Mouse (Mus musculus) retina, postnatal 1 day (tissue): Measurements from ENCODE around the gene Xntrpc.

ENCODE experiments used
- DNase-seq: peaks from one replicate; pipeline ENCODE4 v3.0.0-alpha.2; 2012

Xntrpc gene

DNA sequence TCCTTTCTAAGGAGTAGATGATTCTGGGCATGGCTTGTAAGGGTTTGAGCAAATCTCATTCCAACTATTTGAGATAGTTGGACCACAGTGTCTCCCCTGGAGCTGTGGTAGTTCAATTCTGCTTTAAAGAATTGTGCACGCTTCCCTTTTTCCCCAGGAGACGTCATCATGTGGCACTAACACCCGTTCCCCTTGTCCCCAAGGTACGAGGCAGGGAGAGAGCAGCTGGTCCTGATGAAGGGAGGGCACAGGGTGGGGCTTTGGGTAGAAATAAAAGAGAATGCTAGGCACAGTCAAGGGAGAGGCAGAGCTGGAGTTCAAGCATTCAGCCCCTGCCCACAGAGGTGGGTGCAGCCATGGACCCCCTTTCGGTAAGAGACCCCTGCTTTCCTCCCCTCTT is 17.3 kb downstream of the Xntrpc start, which contains the start of gene Trpc2:
Gene Trpc2, plus strand, starts transcription at position 301 of the 400 bp plus-strand sequence.
- no peak for DNase-seq

DNA sequence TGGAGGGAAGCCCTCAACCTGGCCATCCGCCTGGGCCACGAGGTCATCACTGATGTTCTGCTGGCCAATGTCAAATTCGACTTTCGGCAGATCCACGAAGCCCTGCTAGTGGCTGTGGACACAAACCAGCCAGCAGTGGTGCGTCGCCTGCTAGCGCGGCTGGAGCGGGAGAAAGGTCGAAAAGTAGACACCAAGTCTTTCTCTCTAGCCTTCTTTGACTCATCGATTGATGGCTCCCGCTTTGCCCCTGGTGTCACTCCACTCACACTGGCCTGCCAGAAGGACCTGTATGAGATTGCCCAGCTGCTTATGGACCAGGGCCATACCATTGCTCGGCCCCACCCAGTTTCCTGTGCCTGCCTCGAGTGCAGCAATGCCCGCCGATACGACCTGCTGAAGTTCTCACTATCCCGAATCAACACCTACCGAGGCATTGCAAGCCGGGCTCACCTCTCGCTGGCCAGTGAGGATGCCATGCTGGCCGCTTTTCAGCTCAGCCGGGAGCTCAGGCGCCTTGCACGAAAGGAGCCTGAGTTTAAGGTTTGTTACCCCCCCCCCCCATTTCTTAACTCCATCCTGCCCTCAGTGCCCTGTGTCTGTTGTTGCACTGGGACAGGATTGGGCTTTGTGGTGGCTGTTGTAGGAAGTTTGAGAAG is 18.7 kb downstream of the Xntrpc start:
- DNase-seq, result no peak

DNA sequence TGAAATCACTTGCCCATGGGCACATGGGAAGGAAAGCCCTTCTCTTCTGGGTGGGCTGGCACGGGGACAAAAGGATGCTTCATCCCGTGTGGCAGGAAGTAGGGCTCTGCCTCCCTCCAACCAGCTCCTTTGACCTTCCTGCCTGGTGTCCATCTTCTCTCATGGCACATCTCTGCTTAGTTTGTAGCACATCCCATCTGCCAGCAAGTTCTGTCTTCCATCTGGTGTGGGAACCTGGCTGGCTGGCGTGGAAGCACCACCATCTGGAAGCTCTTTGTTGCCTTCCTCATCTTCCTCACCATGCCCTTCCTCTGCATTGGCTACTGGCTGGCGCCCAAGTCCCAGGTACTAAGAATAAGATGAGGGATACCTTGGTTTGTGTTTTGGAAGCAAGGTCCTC is 21.8 kb downstream of the Xntrpc start:
- DNase-seq, result no peak

DNA sequence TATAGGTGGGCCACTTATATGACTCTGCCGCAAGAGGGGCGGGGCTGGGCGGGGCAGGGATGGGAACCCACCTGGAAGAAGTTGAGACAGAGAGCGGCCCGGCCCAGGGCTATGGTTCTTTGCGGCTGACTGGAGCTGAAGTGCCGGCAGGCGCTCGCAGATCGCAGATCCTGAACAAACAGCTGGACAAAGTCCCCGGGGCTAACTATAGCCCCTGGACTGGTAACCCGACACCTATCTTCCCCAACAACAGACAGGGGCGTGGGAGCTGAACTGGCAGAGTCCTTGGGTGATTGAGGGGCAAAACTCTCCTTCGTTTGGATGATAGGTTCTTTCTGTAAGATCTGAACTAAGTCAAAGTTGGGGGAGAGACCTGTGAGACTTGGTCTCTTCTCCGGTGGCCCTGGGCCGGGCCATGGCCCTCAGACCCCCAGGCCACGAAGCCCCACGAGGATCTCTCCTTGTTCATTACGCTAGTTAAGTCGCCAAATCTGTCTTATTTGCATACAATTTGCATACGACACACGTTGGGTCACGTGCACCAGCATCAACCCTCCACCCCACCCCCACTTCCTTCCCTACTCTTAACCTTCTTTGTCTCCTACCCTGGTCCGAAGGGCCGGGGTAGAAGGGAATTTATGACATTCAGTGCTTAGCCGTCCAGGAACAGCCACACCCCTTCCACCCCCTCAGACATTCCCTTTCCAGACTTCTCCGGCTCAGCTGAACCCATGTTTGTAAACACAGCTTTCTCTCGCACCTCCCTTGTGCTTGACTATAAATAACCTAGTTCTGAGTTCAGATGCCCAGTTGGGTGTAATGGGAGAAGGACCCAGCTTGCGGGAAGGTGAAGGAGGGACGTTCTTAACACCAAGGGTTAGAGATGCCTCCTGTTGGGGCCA is 34.5 kb downstream of the Xntrpc start:
- DNase-seq, result peak; percentile 56

DNA sequence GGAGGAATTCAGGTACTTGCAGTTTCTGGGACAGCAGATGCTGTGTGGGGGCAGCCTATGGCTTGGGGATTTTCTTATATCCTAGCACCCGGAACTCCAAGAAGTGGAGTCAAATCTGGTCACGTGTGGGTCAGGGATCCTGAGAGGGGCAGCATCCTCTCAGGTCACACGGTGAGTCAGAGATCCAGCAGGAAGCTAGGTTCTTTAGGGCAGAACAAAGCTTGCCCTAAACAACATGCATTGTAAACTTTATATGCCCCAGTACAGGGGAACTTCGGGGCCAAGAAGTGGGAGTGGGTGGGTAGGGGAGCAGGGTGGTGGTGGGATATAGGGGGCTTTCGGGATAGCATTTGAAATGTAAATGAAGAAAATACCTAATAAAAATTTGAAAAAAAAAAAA is 35.4 kb downstream of the Xntrpc start:
- no peak for DNase-seq

DNA sequence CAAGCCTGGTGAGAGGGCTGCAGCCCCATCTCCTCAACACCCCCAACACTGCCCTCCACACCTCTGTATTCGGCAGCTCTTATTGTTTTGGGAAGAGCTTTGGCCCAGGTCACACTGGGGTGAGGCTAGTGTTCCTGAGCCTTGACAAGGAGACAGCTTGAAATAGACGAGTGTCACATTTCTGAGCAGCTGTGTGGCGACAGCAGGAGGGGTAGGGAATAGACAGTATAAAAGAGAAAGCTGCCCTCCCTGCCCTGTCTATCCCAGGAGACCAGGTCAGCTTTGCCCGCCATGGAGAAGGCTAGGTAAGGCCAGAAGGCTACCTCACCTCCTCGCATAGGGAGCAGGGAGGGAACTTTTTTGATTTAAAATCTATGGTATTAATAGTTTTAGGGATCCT is 36.0 kb downstream of the Xntrpc start, which contains the start of gene Art1:
Gene Art1, plus strand, starts transcription at position 257 of the 400 bp plus-strand sequence.
- no peak for DNase-seq

DNA sequence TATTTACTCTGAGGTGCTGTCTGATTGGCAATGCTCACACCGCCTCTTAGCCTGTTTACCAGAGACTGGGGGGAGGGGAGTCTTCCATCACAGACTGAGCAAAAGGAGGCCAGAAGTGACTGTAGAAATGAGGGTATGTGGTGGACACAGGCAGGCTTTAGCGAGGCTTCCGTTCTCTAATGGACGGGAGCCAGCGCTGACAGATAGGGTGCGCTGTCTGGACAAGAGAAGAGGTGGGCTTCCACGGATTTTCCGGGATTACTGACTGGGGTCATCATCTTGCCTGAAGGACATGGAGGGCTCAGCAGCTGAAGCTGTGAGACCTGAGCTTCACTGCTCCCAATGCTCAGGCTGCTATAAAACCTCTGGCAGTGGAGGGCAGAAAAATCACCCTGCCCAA is 36.7 kb downstream of the Xntrpc start:
- DNase-seq, result peak; percentile 57

DNA sequence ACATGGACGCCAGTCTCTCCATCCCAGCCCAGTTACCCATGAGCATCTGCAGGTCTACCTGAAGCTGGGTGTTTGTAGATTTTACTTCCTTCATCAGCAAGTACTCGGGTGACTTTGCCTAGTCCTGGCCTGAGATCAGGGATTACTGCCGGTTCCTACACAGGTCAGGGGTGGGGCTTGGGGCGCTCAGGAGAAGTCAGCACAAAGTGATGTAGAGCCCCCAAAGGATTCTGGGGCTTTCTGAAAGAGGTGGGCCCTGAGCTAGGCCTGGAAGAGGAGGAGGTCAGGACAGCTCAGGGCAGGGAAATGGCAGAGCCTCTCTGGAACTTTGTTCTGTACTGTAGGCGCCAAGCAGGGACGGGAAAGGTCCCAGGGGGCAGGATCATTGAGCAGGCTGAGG is 37.2 kb downstream of the Xntrpc start:
- DNase-seq, result no peak

DNA sequence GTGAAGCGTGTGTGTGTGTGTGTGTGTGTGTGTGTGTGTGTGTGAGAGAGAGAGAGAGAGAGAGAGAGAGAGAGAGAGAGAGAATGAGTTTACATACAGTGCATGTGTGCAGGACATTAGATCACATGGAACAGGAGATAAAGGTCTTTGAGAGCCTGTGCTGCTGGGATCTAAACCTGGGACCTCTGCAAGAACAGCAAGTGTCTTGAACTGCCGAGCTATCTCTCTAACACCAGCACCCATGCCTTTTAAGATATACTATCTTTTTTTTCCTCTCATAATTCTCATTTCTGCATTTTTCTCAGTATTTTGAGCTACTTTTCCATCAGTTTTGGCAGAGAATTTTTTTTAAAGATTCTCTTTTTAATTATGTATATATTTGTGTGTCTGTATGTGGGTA is 38.0 kb downstream of the Xntrpc start:
- no peak for DNase-seq

DNA sequence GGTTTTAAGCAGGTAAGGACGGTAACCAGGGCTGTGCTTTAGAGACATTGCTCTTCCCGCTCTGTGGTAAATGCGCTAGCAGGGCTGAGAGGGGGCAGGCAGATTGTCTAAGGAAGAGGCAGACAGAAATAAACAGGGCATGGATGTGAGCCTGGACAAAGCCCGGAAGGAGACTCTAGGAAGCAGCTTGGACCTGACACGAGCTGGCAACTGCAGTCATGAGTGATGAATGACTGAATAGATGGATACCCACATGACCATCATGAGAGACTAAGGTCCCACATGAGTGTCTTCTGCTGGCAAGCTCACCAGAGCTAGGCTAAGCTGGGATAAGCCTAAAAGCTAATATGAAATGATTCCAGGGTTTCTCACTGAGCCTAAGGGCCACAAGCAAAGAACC is 38.6 kb downstream of the Xntrpc start:
- no peak for DNase-seq

DNA sequence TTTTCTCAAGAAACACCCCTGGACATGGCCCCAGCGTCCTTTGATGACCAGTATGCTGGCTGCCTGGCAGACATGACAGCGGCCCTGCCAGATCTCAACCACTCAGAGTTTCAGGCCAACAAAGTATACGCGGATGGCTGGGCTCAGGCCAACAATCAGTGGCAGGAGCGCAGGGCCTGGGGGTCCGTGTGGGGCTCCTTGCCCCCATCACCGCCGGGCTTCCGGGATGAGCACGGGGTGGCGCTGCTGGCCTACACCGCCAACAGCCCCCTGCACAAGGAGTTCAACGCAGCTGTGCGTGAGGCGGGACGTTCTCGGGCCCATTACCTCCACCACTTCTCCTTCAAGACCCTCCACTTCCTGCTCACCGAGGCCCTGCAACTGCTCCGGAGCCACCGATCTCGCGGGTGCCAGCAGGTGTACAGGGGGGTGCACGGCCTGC is 41.2 kb downstream of the Xntrpc start:
- DNase-seq, result peak; percentile 38

DNA sequence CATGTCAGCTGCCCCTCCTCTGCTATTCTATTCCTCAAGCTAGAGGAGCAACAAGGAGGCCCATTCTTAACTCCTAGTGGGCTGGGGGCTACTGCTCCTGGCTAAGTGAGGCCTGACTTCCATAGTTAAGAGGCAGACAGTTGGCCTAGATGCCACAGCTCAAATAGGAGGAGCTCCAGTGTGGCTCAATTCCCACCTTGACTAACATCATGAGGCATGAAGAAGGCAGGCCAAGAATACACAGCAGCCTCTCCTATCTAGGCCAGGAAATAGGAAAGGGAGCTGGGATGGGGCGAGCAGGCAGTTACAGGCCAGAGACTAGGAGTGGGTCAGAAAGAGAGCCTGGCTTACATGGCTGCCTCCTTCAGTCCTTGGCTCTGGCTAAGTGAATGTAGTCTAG is 42.7 kb downstream of the Xntrpc start:
- peak; percentile 22 for DNase-seq

DNA sequence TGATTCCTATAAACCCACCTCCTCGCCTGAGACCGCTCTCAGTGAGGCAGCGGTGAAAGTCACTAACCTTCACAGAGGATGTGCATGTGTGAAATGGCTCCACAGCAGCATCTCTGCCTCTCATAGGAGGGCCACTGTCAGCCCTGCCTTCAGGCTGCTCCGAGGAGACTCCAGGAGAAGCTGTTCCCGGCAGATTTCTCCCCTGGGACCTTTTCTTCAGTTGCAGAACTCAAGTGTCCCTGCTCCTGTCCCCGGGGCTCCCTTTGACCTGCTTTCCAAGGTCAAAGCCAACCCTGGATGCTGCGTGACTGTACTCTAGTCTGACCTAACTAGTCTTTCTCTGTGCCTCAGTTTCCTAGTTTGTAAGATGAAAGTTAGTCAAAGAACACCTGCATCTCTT is 43.7 kb downstream of the Xntrpc start, which contains the start of gene Art5:
Gene Art5, minus strand, starts transcription at position 319 of the 400 bp plus-strand sequence.
- DNase-seq, result no peak

DNA sequence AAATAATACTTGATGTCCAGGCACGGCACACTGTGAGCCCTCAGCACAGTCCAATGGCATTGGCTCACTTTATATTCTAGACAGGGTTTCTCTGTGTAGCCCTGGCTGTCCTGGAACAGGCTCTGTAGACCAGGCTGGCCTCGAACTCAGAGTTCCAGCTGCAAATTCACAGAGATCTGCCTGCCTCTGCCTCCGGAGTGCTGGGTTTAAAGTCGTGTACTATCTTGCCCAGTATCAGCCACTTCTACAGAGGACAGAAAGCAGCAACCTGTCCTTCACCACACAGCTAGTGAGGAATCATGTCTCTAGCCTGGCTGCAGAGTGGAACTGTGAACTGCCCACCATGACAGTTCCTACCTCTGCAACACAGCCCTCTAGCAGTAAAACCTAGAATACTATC is 44.2 kb downstream of the Xntrpc start:
- no peak for DNase-seq

DNA sequence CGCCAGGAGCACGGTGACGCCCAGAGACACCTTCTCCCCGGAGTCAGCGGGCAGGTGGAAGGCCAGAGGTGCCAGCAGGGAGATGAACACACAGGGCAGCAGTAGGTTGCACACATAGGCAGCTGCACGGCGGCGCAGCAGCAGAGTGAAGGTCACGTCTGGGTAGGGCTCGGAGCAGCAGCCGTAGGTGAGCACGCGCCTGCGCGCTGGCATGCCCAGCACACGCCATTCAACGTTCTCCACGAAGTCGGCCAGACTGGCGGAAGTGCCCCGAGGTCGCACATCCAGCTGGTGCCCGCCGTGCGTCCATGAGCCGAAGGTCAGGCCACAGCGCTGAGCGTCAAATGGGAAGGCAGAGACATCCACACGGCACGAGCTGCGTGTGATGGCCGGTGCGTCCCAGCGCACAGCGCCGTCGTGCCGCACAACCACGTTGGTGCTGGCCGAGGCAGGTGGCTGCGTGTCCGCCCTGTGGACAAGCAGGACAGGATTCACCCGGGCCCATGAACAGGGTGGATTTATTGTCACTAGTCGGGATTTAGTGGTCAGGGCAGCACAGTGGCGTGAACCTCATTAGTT is 47.7 kb downstream of the Xntrpc start:
- DNase-seq, result no peak

DNA sequence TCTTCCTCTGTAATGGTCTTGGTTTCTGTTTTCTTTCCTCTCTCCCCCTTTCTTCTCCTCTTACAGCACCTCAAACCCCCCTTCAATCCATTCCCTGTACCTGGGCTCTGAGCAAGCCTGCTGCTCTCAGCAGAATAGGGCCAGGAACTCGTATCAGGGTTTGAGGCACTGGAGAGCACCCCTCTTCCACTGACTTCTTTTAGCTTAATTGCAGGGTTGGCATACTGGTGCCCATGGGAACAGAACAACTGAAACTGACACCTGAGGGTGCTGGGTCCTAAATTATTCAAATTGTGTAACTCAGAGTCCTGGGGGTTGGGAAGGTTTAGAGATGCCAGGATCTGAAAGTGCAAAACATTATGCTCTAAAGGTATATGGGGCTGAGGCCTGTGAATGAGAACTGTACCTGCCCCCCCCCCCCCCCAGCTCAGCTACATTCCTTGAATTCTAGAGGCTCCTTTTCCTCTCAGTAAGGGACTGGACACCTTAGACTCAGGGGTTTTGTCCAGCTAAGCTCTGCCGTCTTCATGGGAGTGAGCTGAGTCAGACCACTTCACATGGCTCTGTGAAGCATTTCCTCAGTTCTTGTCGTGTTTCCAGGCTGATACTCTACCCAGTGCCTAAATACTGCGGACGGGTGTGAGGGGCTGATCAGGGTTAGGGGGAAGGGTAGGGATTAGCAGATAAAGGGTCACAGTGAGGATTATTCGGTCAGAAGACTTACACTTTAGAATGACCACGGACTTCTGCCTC is 51.2 kb downstream of the Xntrpc start, which contains the start of gene Chrna10:
Gene Chrna10, minus strand, starts transcription at position 250 of the 753 bp plus-strand sequence.
- DNase-seq, result no peak

DNA sequence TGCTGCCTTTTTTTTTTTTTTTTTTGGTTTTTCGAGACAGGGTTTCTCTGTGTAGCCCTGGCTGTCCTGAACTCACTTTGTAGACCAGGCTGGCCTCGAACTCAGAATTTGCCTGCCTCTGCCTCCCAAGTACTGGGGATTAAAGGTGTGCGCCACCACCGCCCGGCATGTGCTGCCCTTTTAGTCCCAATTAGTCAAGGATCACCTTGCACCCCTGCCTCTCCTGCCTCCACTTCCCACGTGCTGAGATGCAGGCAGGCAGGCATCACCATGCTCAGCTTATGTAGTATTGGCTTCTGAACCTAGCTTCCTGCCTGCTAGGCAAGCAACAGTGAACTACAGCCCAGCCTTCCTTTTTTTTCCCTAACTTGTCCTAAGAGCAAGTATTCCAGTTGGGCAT is 51.9 kb downstream of the Xntrpc start:
- no peak for DNase-seq

DNA sequence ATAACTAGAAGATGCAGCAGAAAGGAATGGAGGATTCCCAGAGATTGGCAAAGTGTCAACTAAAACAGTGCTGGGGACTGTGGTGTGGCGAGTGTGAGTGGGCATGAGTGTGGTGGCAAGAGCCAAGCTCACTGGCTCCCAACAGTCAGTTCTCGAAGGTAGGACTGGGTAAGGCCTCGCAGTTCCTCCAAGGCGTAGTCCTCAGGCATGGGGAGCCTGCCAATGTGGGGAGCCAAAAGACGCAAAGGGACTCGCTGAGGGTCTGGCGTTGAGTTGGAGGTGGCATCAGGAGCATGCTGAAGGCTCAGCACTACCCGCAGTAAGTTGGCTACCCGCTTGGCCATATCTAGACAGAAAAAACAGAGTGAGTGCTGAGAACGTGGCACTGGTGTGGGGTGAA is 54.8 kb downstream of the Xntrpc start:
- DNase-seq, result no peak

DNA sequence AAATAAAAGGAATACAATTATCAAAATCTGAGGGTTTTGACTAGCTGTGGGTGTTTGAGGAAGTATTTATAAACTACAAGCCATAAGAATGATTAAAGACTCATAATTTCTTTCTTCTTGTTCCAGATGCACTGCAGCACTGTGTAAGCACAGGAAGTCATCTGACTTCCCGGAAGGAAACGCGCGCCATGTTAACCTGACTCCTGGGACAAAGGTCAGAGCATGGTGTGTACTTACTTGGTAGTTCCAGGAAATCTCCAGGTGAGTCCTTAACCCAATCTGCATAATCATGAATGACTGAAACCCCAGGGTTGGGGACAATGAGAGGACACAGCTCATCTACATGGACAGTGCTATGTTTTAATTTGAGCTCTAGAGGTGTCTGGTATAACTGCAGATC is 66.9 kb downstream of the Xntrpc start:
- DNase-seq, result no peak

DNA sequence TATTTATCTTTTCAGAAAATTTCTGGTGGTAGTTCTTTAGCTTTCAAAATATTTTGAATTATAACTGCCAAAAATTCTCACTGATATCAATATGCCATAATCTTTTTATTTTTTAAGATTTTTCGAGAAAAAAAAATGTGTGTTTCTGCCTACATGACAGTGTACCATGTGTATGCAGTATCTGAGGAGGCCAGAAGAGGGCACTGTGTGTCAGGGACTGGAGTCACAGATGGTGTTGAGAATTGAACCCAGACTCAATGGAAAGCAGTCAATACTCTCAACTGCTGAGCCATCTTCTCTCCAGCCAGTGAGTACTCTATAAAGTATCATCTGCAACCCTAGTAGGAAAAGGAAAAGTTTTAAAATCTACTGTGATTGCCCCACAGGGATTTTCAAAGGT is 72.0 kb downstream of the Xntrpc start:
- peak; percentile 44 for DNase-seq

DNA sequence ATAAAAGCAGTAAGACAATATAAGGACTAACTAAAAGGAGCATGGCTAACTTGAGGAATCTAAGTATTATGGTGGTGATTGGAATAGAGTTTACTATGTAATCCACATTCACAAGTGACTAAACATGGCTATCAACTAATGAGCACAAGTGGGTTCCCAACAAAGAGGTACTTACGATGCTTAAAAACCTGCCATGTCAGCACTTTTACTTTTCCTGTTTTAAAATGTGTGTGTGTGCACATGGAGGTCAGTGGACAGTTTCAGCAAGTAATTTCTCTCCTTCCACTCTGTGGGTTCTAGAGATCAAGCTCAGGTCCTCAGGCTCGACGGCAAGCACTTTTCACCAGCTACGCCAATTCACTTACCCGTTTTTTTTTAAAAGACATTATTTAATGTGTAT is 72.4 kb downstream of the Xntrpc start:
- DNase-seq, result no peak
